Mouse (Mus musculus) induced T-regulatory cell, adult 2 months (primary cell): Measurements from ENCODE around the gene Smarce1.
A peak's percentile ranks its signal among the peaks of the same experiment; 100 is the strongest.

Source experiments
- DNase-seq: peaks from one replicate; pipeline ENCODE4 v3.0.0-alpha.2; 2012; ENCODE audit warnings: low read depth

Smarce1 gene

DNA sequence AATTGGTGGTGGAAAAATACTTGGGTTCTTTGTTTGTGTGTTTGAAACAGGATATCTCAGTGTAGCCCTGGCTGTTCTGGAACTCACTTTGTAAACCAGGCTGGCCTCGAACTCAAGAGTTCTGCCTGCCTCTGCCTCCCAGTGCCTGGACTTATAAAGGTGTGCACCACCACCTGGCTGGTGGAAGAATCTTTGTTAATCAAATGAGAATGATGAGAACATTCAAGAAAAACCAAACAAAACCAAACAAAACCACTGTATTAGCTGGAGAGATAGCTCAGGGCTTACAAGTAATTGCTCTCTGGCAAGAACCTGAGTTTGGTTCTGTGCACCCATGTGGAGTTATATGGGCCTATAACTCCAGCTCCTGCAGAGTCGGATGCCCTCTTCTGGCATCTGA, 61.4 kb downstream of the Smarce1 start:
- DNase-seq = peak; percentile 32

DNA sequence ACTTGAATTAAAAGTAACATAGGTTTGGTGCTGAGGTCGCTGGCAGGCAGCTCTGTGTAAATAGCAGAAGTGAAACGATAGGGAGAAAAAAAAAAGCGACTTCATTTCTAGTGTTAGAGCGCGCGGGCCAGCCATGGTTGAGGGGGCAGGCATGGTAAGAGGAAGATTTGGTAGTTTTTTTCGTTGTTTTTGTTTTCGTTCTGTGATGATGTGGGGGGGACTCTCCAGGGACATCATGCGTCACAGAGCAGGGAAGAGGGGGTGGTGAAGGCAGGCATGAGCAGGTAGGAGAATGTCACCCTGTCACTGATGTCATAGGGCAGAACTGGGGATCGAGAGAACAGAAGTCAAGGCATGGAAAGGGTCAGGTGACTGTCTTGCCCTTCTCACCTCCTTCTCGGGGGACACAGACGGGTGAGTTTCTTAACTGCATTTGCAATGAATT, 62.8 kb downstream of the Smarce1 start:
- peak; percentile 83 for DNase-seq

- no peak for DNase-seq
These were observed 63.2 kb downstream of the Smarce1 start for GRCm38 (mm10) chr11:99167576-99167975.

DNA sequence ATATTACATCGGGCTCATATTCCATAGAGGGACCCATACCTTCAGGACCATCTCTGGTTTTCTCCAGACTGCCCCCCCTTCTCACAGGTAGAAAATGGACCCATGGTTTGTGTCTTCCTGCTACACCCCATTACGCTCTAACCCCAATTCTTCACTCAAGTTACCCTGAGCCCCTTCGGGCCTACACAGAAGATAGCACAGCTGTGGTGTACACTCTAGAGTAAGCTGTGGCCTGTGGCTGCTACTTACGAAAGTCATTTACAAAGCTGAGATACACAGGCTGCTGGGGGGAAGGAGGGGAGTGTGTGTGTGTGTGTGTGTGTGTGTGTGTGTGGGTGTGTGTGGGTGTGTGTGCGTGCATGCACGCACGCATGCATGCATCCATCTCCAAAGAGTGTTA, 64.6 kb downstream of the Smarce1 start:
- DNase-seq = peak; percentile 67

DNA sequence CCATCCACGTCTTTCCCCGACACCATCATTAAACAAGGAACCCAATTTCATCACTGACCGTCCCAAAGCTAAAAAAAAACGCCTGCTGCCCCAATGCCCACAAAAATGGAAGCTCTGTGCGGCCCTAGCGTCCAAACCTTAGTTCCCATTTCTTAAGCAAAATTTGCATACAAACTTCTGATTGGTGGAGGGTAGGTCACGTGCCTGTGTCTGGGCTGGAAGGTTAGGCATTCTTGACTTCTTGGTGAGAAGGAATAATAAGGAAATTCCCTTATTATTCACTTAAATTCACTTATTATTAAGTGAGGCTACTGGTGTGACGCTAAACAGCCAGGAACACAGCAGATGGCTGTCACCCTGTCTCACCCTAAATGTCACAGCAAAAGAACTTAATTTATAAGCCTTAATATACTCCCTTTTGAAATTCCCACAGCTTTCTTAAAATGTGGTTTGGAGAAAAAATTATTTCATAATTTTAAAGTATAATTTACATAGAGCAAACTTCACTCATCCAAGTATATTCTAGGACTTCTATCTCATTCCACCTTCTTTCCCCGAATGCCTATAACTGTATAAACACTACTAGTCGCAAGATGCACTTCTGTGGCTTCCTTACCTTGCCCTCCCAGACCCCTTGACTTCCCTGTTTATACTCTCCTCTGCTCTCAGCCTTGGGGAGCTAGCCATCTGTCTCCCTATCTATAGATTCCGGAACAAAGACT, 65.6 kb downstream of the Smarce1 start:
- peak; percentile 29 for DNase-seq

GRCm38 (mm10) chr11:99162972-99163686, 67.7 kb downstream of the Smarce1 start:
- DNase-seq = peak; percentile 89

- peak; percentile 61 for DNase-seq
These were observed 69.2 kb downstream of the Smarce1 start for GRCm38 (mm10) chr11:99161648-99162047.

- DNase-seq = no peak
These were observed 70.6 kb downstream of the Smarce1 start for GRCm38 (mm10) chr11:99160228-99160627.
